Mouse (Mus musculus) left cerebral cortex, adult 8-10 months (tissue): ENCODE results near the gene Rsl24d1. TPM values are rescaled to one million over a fixed set of nuclear protein-coding genes. Genes with fewer than 3 reads are reported as not detected.
"Not testable (repeated sequence)": the region's sequence is repeated elsewhere in the genome, so short reads cannot be mapped to it uniquely, and the experiment has no call there.

ENCODE experiments used
- DNase-seq, 2 experiments: peaks; one replicate each; pipeline ENCODE4 v3.0.0; 2022; ENCODE audit warnings: low spot score in 2 of 2
- total RNA-seq, 4 experiments: library from RNA; stranded (reverse); gene quantifications; 2 replicates each; pipeline ENCODE4 v1.2.4; 2022

Gene Rsl24d1
- total RNA-seq: 10 to 100 TPM; 51.3 to 62.2 (median 53.3) TPM

DNA sequence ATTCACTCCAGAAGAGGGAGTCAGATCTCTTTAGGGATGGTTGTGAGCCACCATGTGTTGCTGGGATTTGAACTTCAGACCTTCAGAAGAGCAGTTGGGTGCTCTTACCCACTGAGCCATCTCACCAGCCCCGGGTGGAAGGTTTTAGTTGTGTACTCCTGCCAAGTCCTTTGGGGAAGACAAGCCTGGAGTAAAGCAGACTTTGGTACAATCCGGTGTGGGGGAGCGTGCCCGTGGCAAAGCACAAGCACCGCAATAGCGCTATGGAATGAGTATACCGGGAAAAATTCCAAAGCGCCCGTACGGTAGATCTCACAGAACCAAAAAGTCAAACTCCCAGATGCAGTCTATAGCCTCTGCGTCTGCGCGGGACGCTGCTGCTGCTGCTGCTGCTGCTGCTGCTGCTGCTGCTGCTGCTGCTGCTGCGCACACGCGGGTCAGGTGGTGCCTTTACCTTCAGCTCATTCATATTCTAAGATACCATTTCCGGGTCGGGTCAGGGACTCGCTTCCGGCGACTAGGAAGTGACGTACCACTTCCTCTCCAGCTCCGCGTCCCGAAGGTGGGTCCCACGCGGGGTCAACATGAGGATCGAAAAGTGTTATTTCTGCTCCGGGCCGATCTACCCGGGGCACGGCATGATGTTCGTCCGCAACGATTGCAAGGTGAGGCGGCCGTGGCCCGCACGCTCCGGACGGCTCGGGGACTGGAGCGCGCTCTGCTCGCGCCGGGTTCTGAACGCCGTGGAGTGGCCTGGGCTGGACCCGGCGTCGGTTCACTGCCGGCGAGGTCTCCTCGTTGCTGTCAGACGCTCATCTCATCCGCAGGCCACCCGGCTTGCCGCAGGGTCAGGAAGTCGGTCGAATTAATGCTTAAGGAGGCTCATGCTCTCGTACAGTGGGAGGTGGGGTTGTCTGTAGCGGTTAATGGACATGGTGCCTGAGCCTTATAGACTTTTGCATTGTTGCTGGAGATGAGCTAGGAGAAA is at the start of gene Rsl24d1:
Gene Rsl24d1 (plus strand): TSS at position 508 of the 988 bp plus-strand sequence.
- DNase-seq: peak; percentile 70 to 91

GRCm38 (mm10) chr9:73063621-73064290 is 49.5 kb upstream of the Rsl24d1 start:
- DNase-seq: no peak

- no peak for DNase-seq
Measured at GRCm38 (mm10) chr9:73067086-73067485, 46.1 kb upstream of the Rsl24d1 start.

DNA sequence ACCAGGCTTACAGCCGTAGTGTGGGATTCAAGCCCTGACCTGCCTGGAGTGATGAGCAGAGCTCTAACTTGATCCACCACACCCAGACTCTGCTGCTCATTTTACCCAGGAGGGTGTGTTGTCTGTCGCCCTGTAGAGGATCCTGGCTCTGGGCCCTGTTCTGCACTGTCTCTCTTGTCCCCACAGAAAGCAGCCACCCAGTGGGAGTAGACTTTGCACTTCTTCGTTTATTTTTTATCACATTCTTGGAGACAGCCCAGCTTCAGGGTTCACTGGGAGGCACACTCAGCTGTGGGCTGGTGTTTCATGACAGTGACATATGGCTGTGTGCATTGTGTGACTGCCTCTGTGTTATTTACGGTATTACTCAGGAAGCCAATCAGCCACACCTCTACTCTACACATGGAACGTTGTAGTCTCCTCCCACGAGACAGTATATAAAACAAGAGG is 45.0 kb upstream of the Rsl24d1 start:
- DNase-seq: peak in 1 of 2 experiments; percentile 84

DNA sequence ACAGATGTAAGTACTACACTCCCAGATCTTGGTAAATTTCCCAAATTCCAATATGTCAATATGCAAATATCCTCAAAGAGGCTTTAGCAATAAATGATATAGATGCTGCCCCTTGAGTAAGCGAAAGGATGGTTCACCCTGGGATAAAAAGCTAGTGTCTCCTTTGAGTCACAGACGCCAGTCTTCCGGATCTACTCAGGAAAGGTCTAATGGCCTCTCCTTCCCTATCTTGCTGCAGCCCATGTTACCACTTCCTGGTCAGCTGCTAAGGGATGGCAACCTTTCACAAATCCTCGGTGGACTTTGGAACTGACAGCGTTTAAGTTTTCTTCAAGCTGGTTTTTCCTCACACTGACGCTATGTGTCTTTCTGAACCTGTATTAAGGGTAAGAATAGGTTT is 44.5 kb upstream of the Rsl24d1 start:
- DNase-seq: no peak

DNA sequence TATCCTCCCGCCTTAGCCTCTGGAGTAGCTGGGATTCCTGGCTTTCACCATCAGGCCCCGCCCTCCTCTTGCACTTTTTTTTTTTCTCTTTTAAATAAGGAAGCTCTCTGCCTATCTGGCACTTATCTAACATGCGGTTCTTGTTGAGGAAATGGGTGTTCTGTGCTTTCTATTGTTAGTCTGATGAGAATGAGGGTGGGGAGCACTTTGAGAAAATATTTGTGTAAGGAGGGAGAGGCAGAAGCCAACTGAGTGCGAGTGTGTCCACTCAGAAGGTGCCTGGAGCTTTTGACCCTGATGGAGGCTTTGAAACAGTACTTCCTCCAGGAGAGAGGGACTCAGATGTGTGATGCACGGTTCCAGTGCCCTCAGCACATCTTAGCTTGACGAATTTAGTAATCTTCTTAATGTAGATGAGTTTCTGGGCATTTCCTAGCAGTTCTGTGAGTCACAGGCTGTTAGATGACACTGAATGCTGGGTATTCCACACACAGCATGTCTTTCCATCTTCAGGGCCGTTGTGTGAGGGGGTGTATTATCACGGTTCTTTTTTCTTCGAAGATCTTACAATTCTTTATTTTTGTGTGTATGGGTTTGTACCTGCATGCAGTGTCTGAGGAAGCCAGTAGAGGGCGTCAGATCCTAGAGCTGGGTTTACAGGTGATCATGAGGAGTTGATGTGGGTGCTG is 42.1 kb upstream of the Rsl24d1 start:
- DNase-seq: no peak

GRCm38 (mm10) chr9:73072426-73072825 is 40.8 kb upstream of the Rsl24d1 start:
- DNase-seq: no peak

DNA sequence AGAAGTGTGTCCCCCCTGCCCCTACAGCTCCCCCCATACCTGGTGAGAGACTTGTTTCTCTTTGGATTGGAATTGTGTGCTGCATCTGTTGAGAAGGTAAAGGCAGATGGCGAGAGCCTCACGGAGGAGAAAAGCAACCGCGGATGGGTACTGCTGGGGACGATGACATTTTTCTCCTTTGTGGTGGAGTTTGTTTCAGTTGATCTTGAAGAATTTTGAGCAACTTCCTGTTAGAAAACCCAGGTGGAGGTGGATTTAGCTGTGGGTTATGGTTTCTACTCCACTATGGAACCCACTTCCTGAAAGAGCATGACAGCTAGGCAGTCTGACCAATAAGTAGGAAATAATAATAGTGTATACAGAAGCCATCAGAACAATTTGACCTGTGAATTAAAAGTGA is 40.1 kb upstream of the Rsl24d1 start:
- no peak for DNase-seq

DNA sequence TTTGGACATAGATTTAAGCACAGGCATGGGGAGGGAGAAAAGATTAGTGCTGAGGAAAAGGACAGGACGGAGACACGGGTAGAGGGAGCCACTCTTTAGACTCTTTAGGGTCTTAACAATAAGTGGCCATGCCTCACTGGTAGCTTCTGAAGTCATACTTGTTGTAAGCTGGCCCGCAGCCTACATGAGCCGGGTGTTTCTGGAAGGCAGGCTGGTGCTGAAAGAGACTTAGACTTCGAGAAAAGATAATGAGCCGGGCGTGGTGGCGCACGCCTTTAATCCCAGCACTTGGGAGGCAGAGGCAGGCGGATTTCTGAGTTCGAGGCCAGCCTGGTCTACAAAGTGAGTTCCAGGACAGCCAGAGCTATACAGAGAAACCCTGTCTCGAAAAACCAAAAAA is 33.9 kb upstream of the Rsl24d1 start:
- not testable (repeated sequence) for DNase-seq

- DNase-seq: no peak
Measured at GRCm38 (mm10) chr9:73079801-73080325, 33.4 kb upstream of the Rsl24d1 start.

DNA sequence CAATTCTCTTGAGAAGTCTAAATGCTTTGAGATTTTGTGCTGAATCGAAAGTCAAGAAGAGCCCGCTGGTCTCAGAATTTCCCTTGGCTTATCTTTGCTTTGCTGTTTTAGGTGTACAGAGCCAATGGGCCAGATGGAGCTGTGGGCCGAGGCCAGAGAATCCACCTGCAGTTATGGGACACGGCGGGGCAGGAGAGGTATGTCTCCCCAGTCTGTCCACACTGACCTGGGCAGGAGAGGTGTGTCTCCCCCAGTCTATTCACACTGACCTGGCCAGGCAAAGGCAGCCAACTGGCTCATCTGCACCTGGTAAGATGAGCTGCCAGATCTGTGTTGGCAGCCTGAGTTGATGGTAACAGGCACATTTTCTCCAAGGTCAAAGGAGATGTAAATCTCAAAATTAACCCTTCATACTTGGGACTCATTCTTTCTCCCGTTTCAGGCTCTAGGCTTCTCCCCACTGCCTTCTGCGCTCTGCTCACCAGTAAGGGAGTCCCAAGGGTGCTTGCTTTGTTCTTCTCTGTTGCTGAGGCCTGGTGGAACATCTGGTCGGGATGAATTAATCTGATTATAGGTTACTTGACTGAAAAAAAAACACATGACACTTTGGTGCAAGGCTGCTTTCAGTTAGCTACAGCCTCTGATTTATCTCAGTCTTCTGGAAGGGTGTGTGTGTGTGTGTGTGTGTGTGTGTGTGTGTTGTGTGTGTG is 30.8 kb upstream of the Rsl24d1 start:
- no peak for DNase-seq

GRCm38 (mm10) chr9:73083956-73084355 is 29.3 kb upstream of the Rsl24d1 start:
- no peak for DNase-seq

DNA sequence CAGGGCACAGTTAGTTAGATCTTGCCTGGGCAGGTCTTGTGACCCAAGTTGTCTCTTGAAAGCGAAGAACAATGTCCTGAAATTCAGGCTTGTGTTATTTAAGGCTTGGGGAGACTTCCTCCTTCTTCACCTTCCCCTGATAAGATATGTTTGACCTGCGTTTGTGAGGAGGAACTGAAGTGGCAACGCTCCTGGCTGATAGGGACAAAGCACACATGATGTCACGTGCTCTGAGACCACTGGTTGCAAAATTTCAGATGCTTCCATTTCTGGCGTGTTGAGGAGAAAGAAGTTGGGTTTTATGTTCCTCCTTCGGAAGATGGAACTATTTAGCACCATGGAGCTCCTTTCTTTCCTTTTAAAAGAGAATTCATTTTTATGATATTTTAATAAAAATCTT is 27.4 kb upstream of the Rsl24d1 start:
- no peak for DNase-seq

DNA sequence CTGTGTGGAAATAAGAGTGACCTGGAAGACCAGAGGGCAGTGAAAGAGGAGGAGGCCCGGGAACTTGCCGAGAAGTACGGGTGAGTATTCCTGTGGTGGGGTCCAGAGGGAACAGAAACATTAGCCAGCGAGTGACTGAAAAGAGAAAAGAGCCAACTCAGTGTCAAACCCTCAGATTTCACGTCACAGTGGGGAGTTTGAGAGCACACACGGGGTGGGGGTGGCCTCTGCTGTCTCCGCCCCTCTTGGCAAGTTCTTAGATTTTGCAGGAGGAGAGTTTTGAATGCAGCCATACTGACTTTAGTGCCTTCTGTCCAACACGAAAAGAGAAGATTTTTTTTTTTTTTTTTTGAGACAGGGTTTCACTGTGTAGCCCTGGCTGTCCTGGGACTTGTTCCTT is 26.1 kb upstream of the Rsl24d1 start:
- no peak for DNase-seq

DNA sequence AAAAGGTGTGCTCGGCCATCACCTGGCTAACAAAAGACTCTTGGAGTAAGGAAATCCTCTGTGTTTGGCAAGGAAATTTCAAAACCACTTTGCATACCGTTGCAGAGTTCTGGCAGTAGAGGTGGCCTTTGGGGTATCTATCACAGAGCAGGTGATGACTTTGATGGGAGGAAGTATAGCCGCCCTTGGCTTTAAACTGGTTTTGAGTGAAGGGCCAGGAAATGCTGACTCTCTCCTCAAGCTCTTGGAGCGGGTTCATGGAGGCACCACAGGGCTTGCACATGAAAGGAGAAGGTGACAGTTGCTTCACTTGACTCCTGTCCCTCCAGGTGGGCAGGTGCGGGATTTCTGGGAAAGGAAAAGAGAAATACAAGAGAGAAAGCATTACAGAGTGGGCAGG is 25.6 kb upstream of the Rsl24d1 start:
- DNase-seq: no peak

DNA sequence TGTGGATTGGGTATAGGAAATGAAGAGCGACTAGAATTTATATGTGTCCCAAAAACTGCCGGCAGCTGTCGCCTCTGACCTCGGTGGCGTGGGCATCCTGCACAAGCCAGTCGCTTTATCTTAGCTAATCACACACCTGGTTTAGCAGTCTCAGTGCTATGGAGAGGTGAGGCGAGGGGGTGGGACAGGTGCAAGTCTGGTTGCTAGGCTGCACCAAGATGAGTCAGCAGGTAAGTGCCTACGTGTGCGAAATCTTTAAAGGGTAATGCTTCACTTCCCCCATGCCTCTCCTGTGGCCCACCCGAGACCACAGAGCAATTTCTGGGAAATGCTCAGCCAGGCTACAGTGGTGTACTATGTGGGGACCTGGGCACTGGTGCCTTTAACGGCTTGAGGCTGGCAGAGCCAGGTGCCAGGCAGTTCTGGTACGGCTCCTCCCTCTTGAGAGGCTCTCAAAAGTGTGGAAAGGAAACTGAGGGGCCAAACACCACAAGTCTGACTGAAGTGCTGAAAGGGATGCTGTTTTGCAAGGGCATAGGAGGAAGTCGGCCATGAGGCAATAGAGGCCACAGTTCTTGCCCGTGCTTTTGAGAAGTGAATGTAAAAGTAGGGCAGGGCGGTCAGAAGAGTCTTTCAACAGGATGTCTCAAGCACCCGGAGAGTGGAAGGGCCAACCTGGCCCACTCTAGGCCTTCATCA is 23.9 kb upstream of the Rsl24d1 start:
- no peak for DNase-seq

GRCm38 (mm10) chr9:73090121-73090520 is 23.1 kb upstream of the Rsl24d1 start:
- DNase-seq: no peak

GRCm38 (mm10) chr9:73091747-73092146 is 21.5 kb upstream of the Rsl24d1 start:
- DNase-seq: no peak

DNA sequence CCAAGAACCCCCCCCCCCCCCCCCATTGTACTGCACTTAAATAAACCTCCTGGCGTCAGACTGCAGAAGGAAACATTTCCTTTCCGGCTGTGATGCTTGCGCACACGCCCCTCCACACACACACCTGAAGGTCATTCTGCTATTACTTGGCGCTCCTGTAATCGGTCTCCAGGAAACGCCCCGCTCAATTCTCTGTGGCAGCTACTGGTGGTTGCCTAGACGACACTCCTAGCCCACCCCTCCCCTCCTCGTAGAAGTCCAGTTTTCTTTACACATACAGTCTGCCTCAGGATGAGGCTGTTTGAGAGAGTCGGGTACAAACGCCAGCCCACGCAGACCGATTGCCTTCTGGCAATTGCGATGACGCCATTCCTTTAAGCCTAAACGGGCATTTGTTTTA is 18.6 kb upstream of the Rsl24d1 start:
- no peak for DNase-seq

GRCm38 (mm10) chr9:73097898-73098297 is 15.3 kb upstream of the Rsl24d1 start:
- DNase-seq: no peak
